Mouse (Mus musculus) limb, embryonic 14.5 days (tissue): ENCODE measurements around the gene Brpf1. TPM values are rescaled to one million over a fixed set of nuclear protein-coding genes. Genes with fewer than 3 reads are reported as not detected.

Experiments
- ATAC-seq: fragments of 200-750 bp; cut with Nextera tagmentation; 2 replicates; pipeline ENCODE4 v1.8.0; 2017; ENCODE audit warnings: low read depth, moderate number of reproducible peaks, moderate TSS enrichment; ENCODE audit not compliant: low FRiP score
- DNase-seq: peaks from one replicate; pipeline ENCODE4 v3.0.0-alpha.2; 2015; ENCODE audit warnings: low spot score
- H3K27ac ChIP-seq: fragments of 300-500 bp; sonication (generic); replicated peaks from 2 replicates; pipeline ENCODE4 v1.5.1; 2014; ENCODE audit warnings: low read depth, mild to moderate bottlenecking, low read length, moderate library complexity, mixed read lengths
- H3K27me3 ChIP-seq: fragments of 300-500 bp; sonication (generic); 2 replicates; pipeline ENCODE4 v1.6.1; 2014; ENCODE audit warnings: low read length, mixed read lengths; ENCODE audit not compliant: control insufficient read depth, insufficient read depth
- H3K36me3 ChIP-seq: fragments of 300-500 bp; sonication (generic); 2 replicates; pipeline ENCODE4 v1.6.1; 2014; ENCODE audit warnings: mild to moderate bottlenecking, low read length, moderate library complexity, mixed read lengths; ENCODE audit not compliant: control insufficient read depth, insufficient read depth
- H3K4me1 ChIP-seq: fragments of 300-500 bp; sonication (generic); 2 replicates; pipeline ENCODE4 v1.6.1; 2014; ENCODE audit warnings: antibody characterized with exemption, low read length, mixed read lengths; ENCODE audit not compliant: control insufficient read depth, insufficient read depth
- H3K4me2 ChIP-seq: fragments of 300-500 bp; sonication (generic); replicated peaks from 2 replicates; pipeline ENCODE4 v1.6.1; 2014; ENCODE audit warnings: low read depth, mild to moderate bottlenecking, low read length, moderate library complexity; ENCODE audit not compliant: severe bottlenecking
- H3K4me3 ChIP-seq: fragments of 300-500 bp; sonication (generic); replicated peaks from 2 replicates; pipeline ENCODE4 v1.5.1; 2014; ENCODE audit warnings: low read length
- H3K9ac ChIP-seq: fragments of 300-500 bp; sonication (generic); 2 replicates; pipeline ENCODE4 v1.6.1; 2014; ENCODE audit warnings: mild to moderate bottlenecking, low read depth, low read length, moderate library complexity; ENCODE audit not compliant: severe bottlenecking
- H3K9me3 ChIP-seq: fragments of 300-500 bp; sonication (generic); 2 replicates; pipeline ENCODE4 v1.6.1; 2016; ENCODE audit warnings: low read length; ENCODE audit not compliant: control insufficient read depth
- POLR2A ChIP-seq: fragments of 200-500 bp; IDR thresholded peaks from 2 replicates; pipeline ENCODE4 v1.8.0; 2012; ENCODE audit warnings: inconsistent platforms, mild to moderate bottlenecking, moderate library complexity, borderline replicate concordance; ENCODE audit not compliant: insufficient read depth, insufficient read length; ENCODE audit errors: extremely low read depth
- WGBS: fragments of 180-500 bp; shearing (Covaris S2); extraction: QIAGEN DNeasy Blood & Tissue Kit; methylation state at CpG from one replicate; pipeline ENCODE4 v1.1.7; 2014; 5-methylcytosine and 5-hydroxymethylcytosine counted together
- polyA plus RNA-seq, 2 experiments: library from polyadenylated mRNA; depleted of rRNA in 1 of 2; stranded (reverse) in 1 of 2; unstranded in 1 of 2; fragments of >200 nt; fragmentation: Nextera tagmentation in 1 of 2; extraction: Ambion mirVana in 1 of 2; gene quantifications; 2 replicates each; pipeline versions ENCODE4 v1.2.1 to v1.2.3; 2012 to 2014

Brpf1 gene
- polyA plus RNA-seq, 2 experiments, result 20.6 to 35.7 TPM

DNA sequence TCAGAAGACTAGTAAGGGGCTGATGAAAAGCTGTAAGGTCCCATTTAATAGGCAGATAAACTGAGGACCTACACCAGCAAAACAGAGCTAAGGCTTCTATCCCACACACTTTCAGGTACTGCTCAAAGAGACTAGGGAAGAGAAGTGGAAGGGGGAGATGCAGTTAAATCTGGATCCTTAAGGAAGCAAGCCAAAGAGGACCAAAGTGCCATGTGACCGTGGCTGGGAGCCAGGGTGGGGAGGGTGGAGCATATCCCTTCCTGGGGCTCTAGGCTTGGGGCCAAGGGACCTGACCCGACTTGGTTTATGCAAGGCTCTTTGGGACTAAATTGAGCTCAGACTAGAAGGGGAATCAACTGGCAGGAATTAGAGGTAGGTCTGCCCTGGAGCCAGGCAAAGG is 37.4 kb downstream of the Brpf1 start:
- WGBS, result 68% methylated on average over 2 of the region's 2 CpGs
- H3K4me1 ChIP-seq, result peaks cover 15% of the 10 kb centered on the region
- peak overlapping the region; percentile 63; the same call in 1 of the 2 replicates for H3K4me2 ChIP-seq
- H3K4me3 ChIP-seq, result no peak overlapping the region
- no peaks in the 10 kb centered on the region for H3K27me3 ChIP-seq
- peaks cover 11% of the 10 kb centered on the region for H3K36me3 ChIP-seq
- H3K27ac ChIP-seq, result no peak overlapping the region
- DNase-seq (no peak), ATAC-seq (no peak)
- TF ChIP-seq POLR2A, result no peak
- H3K9me3 ChIP-seq, result no peaks in the 10 kb centered on the region
- peak overlapping the region; percentile 87; the same call in 1 of the 2 replicates for H3K9ac ChIP-seq

DNA sequence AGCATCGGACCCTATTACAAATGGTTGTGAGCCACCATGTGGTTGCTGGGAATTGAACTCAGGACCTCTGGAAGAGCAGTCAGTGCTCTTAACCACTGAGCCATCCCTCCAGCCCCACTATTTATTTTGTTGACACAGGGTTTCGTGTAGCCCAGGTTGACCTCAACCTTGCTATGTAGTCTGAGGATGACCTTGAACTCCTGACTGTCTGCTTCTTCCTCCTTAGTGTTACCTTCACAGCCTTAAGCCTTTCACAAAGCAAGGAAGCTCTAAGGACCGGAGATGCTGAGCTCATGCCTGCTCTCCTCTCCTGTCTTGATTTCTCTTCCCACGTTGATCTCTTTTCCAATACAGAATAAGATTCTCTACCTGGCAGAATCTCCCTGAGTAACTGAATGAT is 40.0 kb downstream of the Brpf1 start:
- no peaks in the 10 kb centered on the region for H3K9me3 ChIP-seq
- H3K4me3 ChIP-seq, result no peak overlapping the region
- 72% methylated on average over 4 of the region's 4 CpGs for WGBS
- no peak for TF ChIP-seq POLR2A
- no peak for DNase-seq
- no peak overlapping the region for H3K4me2 ChIP-seq
- peaks cover 15% of the 10 kb centered on the region for H3K4me1 ChIP-seq
- no peak overlapping the region for H3K27ac ChIP-seq
- H3K36me3 ChIP-seq, result no peaks in the 10 kb centered on the region
- no peak for ATAC-seq
- H3K9ac ChIP-seq, result no peak overlapping the region
- no peaks in the 10 kb centered on the region for H3K27me3 ChIP-seq

DNA sequence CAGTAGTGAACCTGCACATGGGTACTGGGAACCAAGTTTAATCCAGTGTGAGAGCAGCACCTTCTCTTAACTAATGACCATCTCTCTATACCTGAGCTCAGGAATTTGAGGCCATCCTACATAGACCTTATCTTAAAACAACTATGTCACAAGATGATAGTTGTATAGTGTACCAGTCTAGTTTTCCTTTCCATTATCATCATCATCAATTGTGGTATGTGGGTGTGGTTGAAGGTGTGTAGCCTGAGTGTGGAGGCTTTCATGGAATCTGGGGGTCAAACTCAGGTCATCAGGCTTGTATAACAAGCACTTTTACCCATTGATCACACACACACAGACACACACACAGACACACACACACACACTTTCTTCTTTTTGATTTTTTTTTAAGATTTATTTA is 43.6 kb downstream of the Brpf1 start:
- no peak overlapping the region for H3K27ac ChIP-seq
- ATAC-seq (no peak), DNase-seq (no peak)
- H3K4me1 ChIP-seq, result no peaks in the 10 kb centered on the region
- H3K9me3 ChIP-seq, result no peaks in the 10 kb centered on the region
- H3K27me3 ChIP-seq, result no peaks in the 10 kb centered on the region
- no peaks in the 10 kb centered on the region for H3K36me3 ChIP-seq
- no peak overlapping the region for H3K9ac ChIP-seq
- no peak overlapping the region for H3K4me3 ChIP-seq
- TF ChIP-seq POLR2A, result no peak
- no peak overlapping the region for H3K4me2 ChIP-seq

DNA sequence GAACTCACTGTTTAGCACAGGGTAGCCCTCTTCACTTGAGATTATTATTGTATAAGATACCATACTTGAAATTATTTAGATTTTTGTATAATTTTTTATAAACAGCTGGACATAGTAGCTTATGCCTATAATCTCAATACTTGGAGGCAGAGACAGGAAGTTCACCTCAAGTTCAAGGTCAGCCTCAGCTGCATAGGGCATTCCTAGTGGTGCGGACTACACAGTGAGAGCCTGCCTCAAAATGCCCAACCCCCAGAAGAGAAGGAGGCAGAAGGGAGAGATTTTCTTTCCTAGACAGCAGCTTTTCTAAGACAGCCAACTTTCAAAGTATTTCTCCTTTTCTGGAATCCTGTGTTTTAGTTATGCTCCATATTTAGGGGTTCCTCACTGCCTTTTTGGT is 44.2 kb downstream of the Brpf1 start:
- Histone ChIP-seq H3K4me1 (no peaks in the 10 kb centered on the region), H3K9ac (no peak overlapping the region), H3K4me3 (no peak overlapping the region), H3K27me3 (no peaks in the 10 kb centered on the region), H3K9me3 (no peaks in the 10 kb centered on the region), H3K36me3 (no peaks in the 10 kb centered on the region), H3K27ac (no peak overlapping the region), H3K4me2 (no peak overlapping the region)
- TF ChIP-seq POLR2A, result no peak
- DNase-seq, result no peak
- ATAC-seq, result no peak
- 69% methylated on average over 1 of the region's 1 CpGs for WGBS

DNA sequence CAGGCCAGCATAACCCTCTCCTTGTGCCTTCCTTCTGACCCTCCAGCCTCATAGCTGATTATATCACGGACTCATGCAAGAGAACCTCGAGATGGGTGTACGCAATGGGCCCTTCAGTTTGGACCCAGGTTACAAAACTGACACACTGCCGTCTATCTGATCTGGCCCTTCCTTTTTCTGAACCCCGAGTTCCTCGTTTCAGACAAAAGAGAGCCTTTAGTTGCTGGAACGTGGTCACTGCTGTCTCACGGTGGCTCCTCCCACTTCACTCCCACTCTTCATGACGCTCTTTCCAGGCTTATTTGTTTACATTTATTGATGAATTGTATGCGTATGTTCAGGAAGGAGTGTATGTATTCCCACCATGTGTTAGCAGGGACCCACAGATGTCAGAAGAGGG is 44.7 kb downstream of the Brpf1 start:
- Histone ChIP-seq H3K4me2 (no peak overlapping the region), H3K4me1 (no peaks in the 10 kb centered on the region), H3K27ac (no peak overlapping the region), H3K4me3 (no peak overlapping the region), H3K9me3 (no peaks in the 10 kb centered on the region), H3K27me3 (no peaks in the 10 kb centered on the region), H3K36me3 (no peaks in the 10 kb centered on the region), H3K9ac (no peak overlapping the region)
- WGBS, result 66% methylated on average over 10 of the region's 10 CpGs
- TF ChIP-seq POLR2A, result no peak
- ATAC-seq, result no peak
- no peak for DNase-seq

DNA sequence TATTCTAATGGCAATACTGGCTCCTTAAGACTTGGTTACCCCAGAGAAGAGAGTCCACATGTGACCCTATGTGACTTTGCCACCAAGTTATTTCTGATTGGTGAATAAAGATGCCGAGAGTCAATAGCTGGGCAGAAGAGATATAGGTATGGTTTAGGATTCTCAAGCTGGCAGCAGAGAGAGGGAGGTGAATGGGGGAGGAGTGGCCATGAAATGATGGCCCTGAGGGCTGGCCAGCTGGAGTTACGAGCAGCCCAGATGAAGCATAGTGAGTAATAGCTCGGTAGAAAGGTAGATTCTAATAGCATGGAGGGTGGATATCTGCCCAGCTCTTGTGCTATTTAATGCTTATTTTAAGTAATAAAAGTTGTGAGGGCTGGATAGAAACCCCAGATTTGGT is 45.9 kb downstream of the Brpf1 start:
- no peak overlapping the region for H3K4me2 ChIP-seq
- no peaks in the 10 kb centered on the region for H3K36me3 ChIP-seq
- DNase-seq, result no peak
- no peaks in the 10 kb centered on the region for H3K27me3 ChIP-seq
- ATAC-seq, result no peak
- no peaks in the 10 kb centered on the region for H3K9me3 ChIP-seq
- no peaks in the 10 kb centered on the region for H3K4me1 ChIP-seq
- no peak overlapping the region for H3K4me3 ChIP-seq
- H3K27ac ChIP-seq, result no peak overlapping the region
- WGBS, result 55% methylated on average over 3 of the region's 3 CpGs
- H3K9ac ChIP-seq, result no peak overlapping the region
- no peak for TF ChIP-seq POLR2A
